Mouse (Mus musculus) urinary bladder, postnatal 4 days (tissue): Measurements from ENCODE around the gene S100a7a.

Experiments used
- DNase-seq, 2 experiments: peaks; one replicate each; pipeline ENCODE4 v3.0.0; 2021 to 2022; ENCODE audit warnings: low spot score in 2 of 2

Gene S100a7a

DNA sequence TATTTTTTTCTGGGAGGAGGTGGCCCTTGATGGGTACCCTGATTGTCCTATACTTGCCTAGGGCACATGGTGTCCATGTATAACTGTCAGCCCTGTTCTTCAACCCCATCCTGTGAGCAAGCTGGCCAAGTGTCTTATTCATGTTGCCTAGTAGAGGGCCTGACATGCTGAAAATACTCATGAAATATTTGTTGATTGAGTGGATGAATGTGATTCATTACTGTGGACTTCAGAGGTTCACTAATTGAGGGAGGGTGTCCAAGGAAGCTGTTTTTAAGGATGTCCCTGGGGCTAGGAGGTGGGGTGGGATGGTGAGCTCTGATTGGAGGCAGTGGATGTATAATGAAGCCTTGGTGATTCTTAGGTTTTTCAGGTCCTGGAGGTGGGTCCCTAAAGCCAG lies at the start of gene S100a7a:
Gene S100a7a (plus strand): TSS at position 301 of the 400 bp plus-strand sequence.
- DNase-seq: no peak

DNA sequence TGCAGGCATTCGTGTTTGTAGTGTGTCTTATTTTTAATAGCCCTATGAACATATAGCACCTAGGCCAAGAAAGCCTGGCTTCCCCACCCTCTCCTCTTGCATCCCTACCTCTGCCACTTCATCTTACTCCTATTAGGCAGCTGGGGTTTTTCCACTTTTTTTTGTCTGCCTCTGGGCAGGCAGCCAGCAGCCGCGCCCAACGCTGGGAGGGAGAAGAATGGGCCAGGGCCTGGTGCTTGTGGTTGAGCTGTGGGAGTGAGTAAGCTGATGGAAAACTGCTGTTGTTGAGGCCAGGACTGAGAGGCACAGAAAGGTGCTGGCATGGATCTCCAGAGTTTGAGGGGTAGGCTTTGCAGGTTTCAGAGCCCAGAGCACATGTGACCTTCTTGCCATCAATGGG lies 49.4 kb upstream of the S100a7a start:
- DNase-seq: peak; percentile 87 to 90

DNA sequence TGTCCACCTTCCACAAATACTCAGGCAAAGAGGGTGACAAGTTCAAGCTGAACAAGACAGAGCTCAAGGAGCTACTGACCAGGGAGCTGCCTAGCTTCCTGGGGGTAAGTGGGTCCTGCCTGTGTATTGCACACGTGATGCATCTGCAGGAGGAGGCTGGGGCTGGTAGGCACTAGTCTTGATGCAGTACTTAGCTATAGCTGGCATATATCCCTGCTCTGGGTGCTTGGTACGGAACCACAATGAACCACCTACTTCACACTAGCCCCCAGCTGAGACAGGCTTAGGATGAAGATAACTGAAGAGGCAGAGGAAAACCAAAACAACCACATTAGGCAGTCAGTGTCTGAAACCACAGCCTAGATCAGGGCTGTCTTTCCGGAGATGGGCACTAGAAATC lies 48.8 kb upstream of the S100a7a start:
- no peak for DNase-seq

DNA sequence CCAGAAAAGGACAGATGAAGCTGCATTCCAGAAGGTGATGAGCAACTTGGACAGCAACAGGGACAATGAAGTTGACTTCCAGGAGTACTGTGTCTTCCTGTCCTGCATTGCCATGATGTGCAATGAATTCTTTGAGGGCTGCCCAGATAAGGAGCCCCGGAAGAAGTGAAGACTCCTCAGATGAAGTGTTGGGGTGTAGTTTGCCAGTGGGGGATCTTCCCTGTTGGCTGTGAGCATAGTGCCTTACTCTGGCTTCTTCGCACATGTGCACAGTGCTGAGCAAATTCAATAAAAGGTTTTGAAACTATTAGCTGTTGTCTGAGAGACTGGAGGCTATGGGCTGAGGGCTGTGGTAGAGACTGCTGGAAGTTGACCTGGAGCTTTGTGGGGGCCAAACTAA lies 48.1 kb upstream of the S100a7a start:
- no peak for DNase-seq

DNA sequence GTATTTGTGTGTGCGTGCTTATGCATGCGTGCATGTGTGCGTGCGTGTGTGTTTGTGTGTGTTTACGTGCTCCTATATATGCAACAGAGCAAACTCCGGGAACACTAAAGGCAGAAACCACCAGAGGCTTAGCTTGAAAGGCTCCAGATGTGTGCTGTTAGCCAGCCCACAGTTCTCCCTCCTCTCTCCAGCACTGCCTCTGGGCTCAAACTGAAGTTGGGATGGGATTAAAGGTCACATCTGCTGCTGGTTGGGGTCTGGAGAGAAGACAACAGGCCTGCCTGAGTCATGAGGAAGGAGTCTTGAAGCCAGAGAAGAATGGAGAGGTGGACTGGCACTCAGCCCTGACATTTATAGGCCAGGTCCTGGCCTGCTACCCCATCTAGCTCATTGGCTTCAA lies 47.6 kb upstream of the S100a7a start:
- DNase-seq: peak in 1 of 2 experiments; percentile 60

DNA sequence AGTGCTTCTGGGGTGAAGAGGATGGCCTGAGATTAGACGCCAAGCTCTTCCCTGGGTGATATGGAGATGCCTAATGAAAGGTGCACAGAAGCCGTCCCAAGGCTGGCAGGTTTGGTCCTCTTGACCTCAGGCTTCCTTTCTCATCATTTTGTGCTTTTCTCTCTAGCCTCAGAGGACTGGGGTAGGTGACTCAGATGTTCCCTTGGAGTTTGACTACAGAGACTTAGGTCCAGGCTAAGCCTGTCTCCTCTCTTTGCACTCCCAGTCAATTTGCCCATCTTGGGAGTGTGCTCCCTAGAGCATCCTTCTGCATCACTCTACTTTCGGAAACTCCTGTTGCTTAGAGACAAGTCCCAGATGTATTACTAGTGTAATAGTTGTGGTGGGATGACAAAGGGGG lies 46.5 kb upstream of the S100a7a start:
- no peak for DNase-seq

DNA sequence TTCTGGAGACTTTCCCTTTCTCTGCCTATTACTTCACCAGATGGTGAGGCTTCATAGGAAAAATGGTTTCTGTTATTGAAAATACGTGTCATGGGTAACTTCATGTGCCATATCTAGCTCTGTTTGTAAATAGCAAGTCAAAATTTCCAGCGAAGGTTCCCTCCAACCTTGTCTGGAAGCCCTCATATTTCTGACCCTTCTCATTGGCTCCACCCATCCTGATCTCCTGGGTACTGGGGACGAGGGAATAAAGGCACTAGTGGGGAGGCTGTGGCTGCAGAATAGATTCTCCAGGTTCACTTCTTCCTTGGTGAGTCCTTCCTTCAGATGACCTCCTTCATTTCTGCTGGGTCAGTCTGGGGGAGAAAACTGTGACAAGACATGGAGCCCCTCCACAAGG lies 45.6 kb upstream of the S100a7a start, which contains the start of gene S100a5:
Gene S100a5 (plus strand): TSS at position 301 of the 400 bp plus-strand sequence.
- DNase-seq: no peak

DNA sequence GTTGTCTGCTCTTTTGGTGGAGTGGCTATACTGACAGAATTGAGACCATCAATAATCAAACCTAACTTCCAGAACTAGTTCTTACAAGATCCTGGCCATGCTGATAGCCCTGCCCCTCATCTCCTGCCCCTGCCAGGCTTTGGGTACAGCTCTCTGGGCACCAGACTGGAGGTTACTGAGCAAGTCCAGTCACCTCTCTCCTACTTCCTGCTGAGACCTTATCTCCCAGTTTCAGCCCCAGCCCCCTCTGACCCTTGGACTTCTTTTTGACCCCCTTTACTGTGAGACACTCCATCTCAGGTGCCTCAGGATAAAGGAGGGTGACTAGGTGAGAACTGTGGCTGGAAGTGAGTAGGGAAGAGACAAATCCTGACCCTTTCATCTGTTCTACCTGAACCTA lies 44.7 kb upstream of the S100a7a start:
- DNase-seq: no peak

DNA sequence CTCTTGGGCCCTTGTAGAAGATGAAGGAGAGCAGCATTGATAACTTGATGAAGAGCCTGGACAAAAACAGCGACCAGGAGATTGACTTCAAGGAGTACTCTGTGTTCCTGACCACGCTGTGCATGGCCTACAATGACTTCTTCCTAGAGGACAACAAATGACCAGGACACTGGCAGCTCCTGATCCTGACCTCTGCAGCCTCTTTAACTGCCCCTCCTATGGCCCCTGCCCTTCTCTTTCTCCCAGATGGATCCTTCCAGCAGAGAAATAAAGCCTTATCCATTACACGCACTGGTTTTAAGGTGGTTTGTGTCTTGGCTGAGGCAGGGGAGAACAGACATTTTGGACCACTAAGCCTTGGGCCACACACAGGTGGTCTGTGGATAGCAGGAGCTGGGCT lies 42.3 kb upstream of the S100a7a start:
- DNase-seq: no peak

DNA sequence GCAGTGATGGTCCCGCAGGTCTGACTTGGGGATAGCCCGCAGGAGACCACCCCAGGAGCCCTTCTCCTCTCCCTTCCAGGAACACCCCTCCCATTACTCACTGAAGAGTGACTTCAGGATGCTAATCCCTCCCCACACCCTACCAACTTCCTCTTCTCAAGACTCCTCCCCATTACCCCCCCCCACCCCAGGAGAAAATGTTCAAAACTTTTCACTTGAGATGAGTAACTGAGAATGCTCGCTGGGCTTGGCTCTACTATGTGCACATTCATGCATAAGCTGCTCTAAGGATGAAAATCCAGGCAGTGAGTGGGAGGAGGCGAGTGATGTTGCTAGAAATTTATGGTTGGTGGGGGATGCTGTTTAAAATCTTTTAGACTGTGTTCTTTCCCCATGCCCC lies 41.8 kb upstream of the S100a7a start:
- DNase-seq: no peak

DNA sequence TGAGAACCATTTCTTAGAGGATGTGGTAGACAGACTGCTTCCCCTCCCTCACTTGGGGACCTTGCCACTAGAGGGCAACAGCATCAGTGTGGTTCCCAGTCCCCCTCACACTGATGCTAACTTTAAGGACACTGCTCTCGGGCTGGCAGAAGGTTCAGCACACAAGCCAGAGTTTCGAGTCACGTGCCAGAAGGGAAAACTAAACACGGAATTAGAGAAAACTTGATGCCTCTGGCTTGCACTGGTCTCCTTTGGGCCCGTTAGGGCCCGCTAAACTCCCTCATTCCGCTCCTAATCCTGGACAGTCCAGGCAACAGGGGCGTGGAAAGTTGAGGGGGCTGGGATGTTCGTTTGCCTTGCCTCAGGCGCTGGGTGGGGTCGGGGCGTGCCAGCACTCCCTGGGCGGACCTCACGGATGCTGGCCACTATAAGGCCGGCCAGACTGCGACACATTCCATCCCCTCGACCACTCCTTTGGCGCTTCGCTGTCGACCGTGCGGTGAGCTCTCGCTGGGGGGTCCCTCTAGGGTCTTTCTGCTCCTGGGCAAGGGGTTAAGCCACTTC lies 41.0 kb upstream of the S100a7a start, which contains the start of gene S100a6:
Gene S100a6 (plus strand): TSS at position 155 of the 564 bp plus-strand sequence.
- peak; percentile 80 to 85 for DNase-seq

DNA sequence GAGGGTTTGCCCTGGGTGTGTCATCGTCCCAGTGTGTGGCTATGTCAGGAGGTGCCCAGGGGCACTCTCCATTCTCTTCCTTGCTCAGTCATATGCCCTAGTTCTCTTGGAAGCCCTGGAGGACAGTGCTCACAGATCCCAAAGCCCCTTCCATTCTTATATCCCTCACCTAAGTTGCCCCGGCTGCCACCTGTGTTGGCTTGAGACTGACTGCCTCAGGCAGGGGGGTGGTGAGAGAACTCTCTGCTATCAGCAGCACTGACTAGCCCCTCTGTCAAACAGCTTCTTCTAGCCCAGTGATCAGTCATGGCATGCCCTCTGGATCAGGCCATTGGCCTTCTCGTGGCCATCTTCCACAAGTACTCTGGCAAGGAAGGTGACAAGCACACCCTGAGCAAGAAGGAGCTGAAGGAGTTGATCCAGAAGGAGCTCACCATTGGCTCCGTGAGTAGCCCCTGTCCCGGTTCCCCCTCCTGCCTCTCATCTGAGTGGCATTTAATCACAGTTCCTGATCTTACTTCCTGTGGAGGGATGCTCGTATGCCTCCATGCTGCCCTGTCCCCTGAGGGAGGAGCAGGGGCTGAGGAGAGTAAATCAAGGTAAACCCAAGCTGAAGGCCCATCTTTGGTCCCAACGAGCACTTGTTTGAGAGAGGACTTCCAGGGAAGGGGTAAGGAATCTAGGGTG lies 40.2 kb upstream of the S100a7a start:
- DNase-seq: no peak

DNA sequence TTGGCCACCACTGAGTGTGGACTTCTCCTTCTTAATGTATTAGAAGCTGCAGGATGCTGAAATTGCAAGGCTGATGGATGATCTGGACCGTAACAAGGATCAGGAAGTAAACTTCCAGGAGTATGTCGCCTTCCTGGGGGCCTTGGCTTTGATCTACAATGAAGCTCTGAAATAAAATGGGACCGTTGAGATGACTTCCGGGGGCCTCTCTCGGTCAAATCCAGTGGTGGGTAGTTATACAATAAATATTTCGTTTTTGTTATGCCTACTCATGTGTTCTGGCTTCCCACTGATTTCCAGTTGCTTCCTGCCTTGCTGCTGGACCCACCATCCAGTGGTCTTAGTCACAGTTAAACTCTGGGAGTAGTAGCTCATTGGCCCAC lies 39.7 kb upstream of the S100a7a start:
- DNase-seq: no peak

DNA sequence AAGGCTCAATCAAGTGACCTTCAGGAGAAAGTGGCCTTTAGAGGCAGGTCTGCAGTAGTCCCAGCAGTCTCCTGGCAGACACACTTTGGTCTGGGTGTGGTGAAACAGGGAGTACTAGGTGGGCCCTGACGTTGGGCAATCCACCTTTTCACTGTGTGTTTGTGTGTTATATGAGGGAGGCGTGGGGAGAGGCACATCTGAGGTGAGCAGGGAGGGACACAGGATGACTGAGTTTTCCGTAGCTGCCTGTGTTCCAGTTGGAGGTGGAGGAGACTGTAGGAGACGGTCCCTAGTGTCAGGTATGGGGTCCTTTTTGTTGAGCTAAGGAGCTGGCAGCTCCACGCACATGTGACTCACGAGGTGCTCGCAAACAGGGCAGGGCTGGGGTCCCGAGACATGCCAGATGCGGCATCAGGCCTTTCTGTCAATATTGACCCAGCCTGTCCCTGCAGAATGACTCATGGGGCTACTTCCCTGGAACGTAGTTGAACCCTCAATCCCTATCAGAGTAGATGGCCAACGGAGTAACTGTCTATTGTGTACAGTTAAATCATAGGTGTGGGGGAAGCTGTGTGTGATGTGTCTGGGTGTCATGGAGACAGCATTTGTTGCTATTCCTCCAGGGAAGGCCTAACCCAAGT lies 39.1 kb upstream of the S100a7a start:
- DNase-seq: no peak

DNA sequence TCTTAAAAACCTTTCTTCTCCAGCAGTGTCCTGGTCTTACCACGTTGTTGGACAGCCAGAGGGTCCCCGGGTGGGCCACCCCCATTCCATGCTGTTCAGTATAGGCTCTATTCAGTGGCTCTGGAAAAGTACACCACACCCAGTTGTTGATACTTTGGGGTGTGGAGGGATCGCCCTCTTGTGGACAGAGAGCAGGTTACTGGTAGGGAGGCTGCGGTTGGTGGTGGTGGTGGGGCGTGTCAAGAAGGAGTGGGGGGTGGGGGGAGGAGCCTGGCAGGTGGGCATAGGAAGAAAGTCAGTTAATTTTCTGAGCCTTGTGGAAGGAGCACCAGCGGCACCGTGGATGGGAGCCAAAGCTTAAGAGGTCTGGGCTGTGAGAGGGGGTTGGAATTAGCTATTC lies 38.4 kb upstream of the S100a7a start:
- DNase-seq: peak; percentile 74 to 79

DNA sequence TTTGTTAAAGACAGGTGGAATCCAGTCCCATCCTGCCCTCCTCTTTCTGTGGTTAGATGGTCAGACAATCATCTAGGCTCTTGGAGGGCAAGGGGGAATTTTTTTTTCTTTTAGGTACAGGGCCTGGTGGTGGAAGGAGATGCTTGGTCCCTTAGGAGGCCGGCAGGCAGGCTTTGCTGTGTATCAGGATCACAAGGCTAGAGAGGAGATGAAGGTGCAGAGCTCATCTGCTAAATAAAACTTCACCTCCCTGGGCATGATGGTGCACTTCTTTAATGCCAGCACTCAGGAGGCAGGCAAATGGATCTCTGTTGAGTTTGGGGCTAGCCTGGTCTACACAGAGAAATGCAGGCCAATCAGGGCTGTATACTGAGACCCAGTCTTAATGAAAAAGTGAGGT lies 37.9 kb upstream of the S100a7a start:
- no peak for DNase-seq

DNA sequence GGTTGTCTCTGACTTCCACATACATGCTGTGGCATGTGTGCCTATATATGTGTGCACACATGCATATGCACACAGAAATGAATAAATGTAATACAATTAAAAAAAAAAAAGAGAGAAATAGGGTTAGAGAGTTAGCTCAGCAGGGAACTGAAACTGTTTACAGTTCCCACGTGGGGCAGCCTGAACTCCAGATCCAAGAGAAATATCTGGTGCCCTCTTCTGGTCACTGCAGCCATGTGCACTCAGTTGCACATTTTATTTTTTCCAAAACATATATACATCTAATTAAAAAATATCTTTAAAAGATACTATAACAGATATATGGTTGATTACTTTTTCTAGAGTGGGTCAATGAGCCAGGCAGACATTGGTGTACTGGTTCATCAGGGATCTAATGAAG lies 36.2 kb upstream of the S100a7a start:
- no peak for DNase-seq

DNA sequence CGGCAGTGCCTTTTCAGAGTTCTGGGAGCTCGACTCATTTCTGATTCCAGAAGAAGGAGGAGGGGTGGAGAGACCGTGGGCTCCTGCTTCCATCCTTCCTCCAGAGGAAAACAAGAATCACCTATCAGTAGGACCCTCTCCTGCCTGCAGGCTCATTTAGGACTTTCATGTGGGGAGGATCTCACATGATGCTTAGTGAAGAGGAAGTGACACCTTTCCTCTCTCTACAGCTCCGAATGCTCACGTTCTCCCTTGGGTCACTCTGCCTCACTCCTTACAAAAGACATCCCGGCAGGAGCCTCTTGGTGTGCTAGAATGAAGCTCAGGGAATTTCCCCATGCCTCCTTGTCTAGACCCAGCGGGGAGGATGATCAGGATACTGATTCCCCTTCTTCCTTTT lies 32.3 kb upstream of the S100a7a start:
- no peak for DNase-seq

DNA sequence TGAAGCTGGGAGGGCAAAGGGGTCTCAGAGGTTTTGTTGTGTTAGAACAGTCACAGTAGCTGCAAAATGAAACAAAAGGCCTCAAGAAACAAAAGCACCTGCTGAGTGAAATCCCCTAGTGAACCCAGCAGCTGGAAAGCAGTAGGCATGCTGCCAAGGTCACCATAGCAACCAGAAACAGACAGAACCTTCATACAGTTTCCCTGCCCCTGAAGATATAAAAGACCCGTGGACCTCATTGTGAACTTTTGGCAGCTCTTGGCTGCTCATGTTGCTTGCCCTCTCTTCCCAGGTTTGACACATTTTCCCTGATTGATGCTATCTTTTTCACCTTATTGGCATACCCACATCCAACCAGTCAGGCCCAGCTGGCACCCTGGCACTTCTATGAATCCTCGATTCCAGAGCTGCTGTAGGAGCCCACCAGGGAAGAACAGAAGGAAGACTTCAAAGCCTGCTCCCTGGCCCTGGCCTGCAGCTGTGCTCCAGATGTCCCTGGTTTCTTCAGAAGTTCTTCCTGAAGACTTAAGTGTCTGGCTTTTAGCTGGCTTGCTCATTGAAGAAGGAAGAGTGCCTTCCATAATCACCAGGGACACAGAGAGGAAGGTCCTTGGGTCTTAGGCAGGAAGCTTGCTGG lies 30.3 kb upstream of the S100a7a start:
- DNase-seq: peak; percentile 70 to 83

DNA sequence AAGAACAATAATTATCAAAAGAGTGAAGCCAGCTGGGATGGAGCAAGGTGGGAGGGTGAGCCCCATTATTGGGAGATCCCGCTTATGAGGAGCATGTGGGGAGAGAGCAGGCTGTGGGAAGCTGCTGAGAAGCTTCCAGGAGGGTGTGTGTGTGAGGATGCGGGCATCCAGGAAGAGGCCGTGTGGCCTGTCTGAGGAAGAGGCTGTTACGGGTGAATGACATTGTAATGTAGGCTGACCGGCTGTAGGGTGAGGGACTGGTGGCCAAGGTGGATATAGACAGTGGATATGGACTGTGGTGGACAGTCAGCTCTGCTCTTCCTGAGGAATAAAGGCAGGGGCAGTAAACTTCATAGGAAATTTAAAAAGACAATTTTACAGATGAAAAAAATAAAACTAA lies 28.3 kb upstream of the S100a7a start:
- DNase-seq: no peak

DNA sequence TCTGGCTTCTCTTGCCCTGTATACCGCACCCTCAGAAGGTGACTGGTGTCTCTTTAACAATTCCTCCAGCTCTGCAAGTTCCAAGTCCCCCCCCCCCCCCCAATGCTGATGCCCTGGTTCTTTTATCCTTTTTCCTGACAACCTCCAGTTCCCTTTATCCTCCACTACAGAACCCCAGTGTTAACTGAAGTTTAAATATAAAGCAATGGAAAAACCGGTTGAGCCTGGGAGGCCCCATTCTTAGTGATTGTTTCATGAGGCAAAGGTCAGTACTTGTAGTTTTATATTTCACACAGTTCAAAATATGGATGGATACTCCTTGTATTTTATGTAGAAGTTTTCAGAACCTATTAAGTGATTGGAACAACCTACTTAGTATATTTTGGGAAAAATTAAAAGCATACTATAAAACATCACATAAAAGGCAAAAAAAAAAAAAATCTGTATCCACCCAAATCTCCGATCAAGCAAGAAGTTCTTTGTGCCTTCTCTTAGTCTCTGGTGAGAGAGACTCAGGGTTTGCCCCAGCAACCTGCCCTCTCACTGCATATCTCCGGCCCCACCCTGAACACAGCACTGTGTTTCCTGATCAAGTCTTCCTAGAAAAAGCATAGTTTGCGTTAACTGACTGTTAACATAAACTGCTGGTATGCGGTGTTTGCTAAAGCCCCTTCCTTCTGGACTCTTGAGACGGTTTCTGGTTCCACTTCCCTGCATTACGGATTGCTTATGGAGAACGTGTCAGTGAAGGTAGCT lies 27.4 kb upstream of the S100a7a start:
- DNase-seq: no peak

DNA sequence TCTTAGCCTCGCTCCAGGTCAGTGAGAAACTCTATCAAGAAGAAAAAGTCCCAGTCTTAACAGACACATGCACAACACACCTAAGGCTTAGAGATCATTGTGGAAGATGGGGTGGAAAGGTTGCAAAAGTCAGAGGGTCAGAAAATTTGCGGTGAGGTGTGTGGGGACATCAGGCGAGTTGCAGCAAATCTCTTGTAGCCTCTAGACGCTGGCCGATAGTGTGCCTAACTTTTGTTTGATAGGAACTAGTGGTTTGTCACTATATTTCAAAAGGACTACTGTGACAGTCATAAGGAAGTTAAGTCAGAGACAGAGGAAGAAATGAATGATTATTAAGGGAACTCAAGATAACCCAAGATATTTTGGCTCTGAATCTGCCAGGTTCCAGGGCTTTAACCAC lies 26.5 kb upstream of the S100a7a start:
- no peak for DNase-seq
